Mouse (Mus musculus): Measurements from ENCODE around the gene Arl8a. TPM values are rescaled to one million over a fixed set of nuclear protein-coding genes. Genes with fewer than 3 reads are reported as not detected.

Arl8a gene
- total and polyA plus RNA-seq, 3 experiments = 20.1 to 32.5 (median 21.0) TPM

DNA sequence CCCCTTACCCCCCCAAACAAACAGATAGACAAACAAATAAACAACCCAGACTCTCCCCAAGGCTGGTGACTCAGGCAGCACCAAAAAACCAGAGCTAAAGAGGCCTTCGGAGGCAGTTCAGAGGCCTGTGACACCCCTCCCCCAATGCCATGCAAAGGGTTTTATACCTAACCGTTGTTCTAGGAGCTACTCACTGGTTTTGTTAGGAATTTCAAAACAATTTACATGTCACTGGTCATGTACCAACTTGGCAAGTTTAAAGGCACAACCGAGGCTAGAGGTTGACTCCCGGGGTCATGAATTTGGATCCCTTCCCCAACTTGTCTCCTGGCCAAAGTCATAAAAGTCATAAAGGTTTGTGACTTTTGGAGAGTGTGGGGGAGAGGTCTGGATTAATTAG, 53.8 kb downstream of the Arl8a start:
- Histone ChIP-seq H3K27ac (no peak overlapping the region), H3K79me2 (replicated peaks; ENCODE audit: control insufficient read depth, insufficient read depth, low read length) (no peaks in the 10 kb centered on the region), H3K9ac (ENCODE audit: low read depth, low read length) (no peak overlapping the region), H3K27me3 (ENCODE audit: control insufficient read depth, insufficient read depth, low read length) (no peaks in the 10 kb centered on the region), H3K36me3 (ENCODE audit: control insufficient read depth, insufficient read depth, low read length) (no peaks in the 10 kb centered on the region), H3K4me1 (ENCODE audit: control insufficient read depth, insufficient read depth, low read length) (peaks cover 1% of the 10 kb centered on the region; the same call in 1 of the 2 replicates), H3K4me3 (no peak overlapping the region)
- intact Hi-C loops (cut with DNase I) = no loop called here
- TF ChIP-seq CTCF (IDR thresholded peaks at IDR 0.05) (no peak), POLR2A (IDR thresholded peaks at IDR 0.05; ENCODE audit: insufficient read depth, low read depth, low read length) (no peak), EP300 (IDR thresholded peaks at IDR 0.05; ENCODE audit: insufficient read depth, low read depth, low read length) (no peak)
- DNase-seq = no peak
- WGBS = 82% methylated on average over 4 of the region's 4 CpGs

DNA sequence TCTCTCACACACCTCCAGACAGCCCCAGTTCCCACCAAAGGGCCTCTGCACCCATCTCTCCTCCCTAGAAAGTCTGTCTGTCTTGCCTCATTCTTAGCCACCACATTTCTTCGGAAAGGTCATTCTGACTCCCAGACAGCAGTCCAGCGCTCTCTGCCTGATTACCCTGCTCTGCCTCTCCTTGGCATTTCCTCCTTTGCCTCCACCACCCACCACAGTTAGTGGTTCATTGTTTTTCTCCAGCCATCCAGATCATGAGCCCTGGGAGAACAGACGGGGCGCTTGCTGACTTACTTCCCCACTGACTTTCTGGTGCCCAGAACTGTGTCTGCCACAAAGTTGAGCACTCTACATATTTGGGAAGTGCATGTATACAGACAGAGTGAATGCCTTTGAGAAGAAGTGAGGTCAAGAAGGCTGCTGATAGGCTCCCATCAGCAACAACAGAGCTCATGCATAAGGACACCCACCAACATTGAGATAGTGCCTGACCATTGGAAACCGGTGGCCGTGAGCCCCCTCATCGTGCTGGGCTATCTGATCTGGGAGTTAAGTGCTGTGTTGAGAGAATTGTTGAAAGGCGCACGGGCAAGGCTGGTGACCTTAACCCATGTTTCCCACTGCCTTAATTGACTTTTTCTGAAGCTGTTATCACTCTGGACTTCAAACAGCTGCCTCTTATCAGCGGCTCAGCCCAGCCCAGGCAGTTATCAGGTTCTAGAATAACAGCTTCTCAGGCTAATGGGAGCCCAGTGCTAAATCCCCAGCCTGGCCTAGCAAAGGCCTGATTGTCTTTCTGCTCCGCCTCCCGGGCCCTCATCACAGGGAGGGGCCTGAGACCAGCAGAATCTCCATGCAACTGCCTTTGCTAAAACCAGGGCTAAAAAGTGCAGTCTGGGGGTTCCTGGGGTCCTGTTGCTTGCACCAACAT, 57.8 kb downstream of the Arl8a start:
- no peak overlapping the region for H3K27ac ChIP-seq
- 0 out of 2 replicates have a peak, but pooled peaks cover under 1% of the 10 kb centered on the region for H3K4me1 ChIP-seq (ENCODE audit: control insufficient read depth, insufficient read depth, low read length)
- no peak overlapping the region for H3K4me3 ChIP-seq
- 42% methylated on average over 12 of the region's 12 CpGs for WGBS
- intact Hi-C loops (cut with DNase I) = no loop called here
- no peaks in the 10 kb centered on the region for H3K79me2 ChIP-seq (replicated peaks; ENCODE audit: control insufficient read depth, insufficient read depth, low read length)
- TF ChIP-seq POLR2A (IDR thresholded peaks at IDR 0.05; ENCODE audit: insufficient read depth, low read depth, low read length) = no peak
- no peak for TF ChIP-seq CTCF (IDR thresholded peaks at IDR 0.05)
- TF ChIP-seq EP300 (IDR thresholded peaks at IDR 0.05; ENCODE audit: insufficient read depth, low read depth, low read length) = no peak
- H3K36me3 ChIP-seq (ENCODE audit: control insufficient read depth, insufficient read depth, low read length) = no peaks in the 10 kb centered on the region
- H3K27me3 ChIP-seq (ENCODE audit: control insufficient read depth, insufficient read depth, low read length) = no peaks in the 10 kb centered on the region
- peak in 1 of 2 experiments; percentile 10 for DNase-seq
- no peak overlapping the region for H3K9ac ChIP-seq (ENCODE audit: low read depth, low read length)

DNA sequence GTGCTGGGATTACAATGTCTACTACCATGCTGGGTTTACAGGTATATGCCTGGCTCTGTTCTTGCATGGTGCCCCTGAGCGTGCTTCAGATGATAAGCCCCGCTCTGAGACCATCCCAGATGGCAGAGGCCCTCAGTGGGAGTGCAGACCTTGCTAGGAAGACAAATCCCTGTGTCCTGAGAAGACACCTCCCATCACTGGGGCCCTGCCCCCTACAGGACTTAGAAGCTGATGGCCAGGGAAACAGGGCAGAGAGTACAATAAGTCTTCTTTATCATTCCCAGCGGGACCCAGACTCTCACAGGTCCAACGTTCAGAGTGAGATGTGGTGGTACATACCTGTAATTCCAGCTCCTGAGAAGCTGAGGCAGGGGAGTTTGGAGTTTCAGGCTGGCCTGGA, 58.6 kb downstream of the Arl8a start:
- no peak for DNase-seq
- H3K4me3 ChIP-seq = no peak overlapping the region
- no peak for TF ChIP-seq CTCF (IDR thresholded peaks at IDR 0.05)
- no peak for TF ChIP-seq POLR2A (IDR thresholded peaks at IDR 0.05; ENCODE audit: insufficient read depth, low read depth, low read length)
- no peak for TF ChIP-seq EP300 (IDR thresholded peaks at IDR 0.05; ENCODE audit: insufficient read depth, low read depth, low read length)
- WGBS = 83% methylated on average over 4 of the region's 4 CpGs
- H3K27me3 ChIP-seq (ENCODE audit: control insufficient read depth, insufficient read depth, low read length) = no peaks in the 10 kb centered on the region
- H3K9ac ChIP-seq (ENCODE audit: low read depth, low read length) = no peak overlapping the region
- H3K27ac ChIP-seq = no peak overlapping the region
- no peaks in the 10 kb centered on the region for H3K79me2 ChIP-seq (replicated peaks; ENCODE audit: control insufficient read depth, insufficient read depth, low read length)
- no peaks in the 10 kb centered on the region for H3K4me1 ChIP-seq (ENCODE audit: control insufficient read depth, insufficient read depth, low read length)
- H3K36me3 ChIP-seq (ENCODE audit: control insufficient read depth, insufficient read depth, low read length) = no peaks in the 10 kb centered on the region
- intact Hi-C loops (cut with DNase I) = no loop called here

Other genes starting within 250 kb of the Arl8a start
- 100 to 1,000 TPM; 150 to 161 TPM for gene Ppp1r12b, start 190.9 kb upstream of the Arl8a start, total RNA-seq (2021)
- 55.4 and 84.2 TPM in 2 replicates for gene Ppp1r12b, start 190.9 kb upstream of the Arl8a start, polyA plus RNA-seq (2012; rRNA removed)
- gene Ube2t, start 184.3 kb upstream of the Arl8a start, total RNA-seq (2021) = 1 to 10 TPM; 5.9 TPM
- gene Ube2t, start 184.3 kb upstream of the Arl8a start, polyA plus RNA-seq (2012; rRNA removed) = 3.0 and 3.2 TPM in 2 replicates
- gene Lgr6, start 41.5 kb upstream of the Arl8a start, total RNA-seq (2021) = 10 to 100 TPM; 12.2 to 14.4 TPM
- gene Lgr6, start 41.5 kb upstream of the Arl8a start, polyA plus RNA-seq (2012; rRNA removed) = 12.6 and 21.5 TPM in 2 replicates
- gene Ptpn7, start 14.1 kb upstream of the Arl8a start, total RNA-seq (2021) = under 1 TPM; 0.73 to 0.82 TPM
- 0.82 and 1.4 TPM in 2 replicates for gene Ptpn7, start 14.1 kb upstream of the Arl8a start, polyA plus RNA-seq (2012; rRNA removed)
- under 1 TPM; 0.97 to 0.98 TPM for gene Gpr37l1, start 20.9 kb downstream of the Arl8a start, total RNA-seq (2021)
- gene Gpr37l1, start 20.9 kb downstream of the Arl8a start, polyA plus RNA-seq (2012; rRNA removed) = 2.3 and 3.6 TPM in 2 replicates
- gene Elf3, start 111.7 kb downstream of the Arl8a start, total RNA-seq (2021) = not detected
- 2.0 TPM in 1 of 2 replicates, not detected in the other for gene Elf3, start 111.7 kb downstream of the Arl8a start, polyA plus RNA-seq (2012; rRNA removed)
- gene Rnpep, start 137.3 kb downstream of the Arl8a start, total RNA-seq (2021) = 10 to 100 TPM; 20.0 to 22.6 TPM
- 14.0 and 14.4 TPM in 2 replicates for gene Rnpep, start 137.3 kb downstream of the Arl8a start, polyA plus RNA-seq (2012; rRNA removed)
- gene Timm17a, start 167.0 kb downstream of the Arl8a start, total RNA-seq (2021) = 100 to 1,000 TPM; 325 to 370 TPM
- 185 and 239 TPM in 2 replicates for gene Timm17a, start 167.0 kb downstream of the Arl8a start, polyA plus RNA-seq (2012; rRNA removed)
- 1 to 10 TPM; 3.7 to 4.7 TPM for gene Lmod1, start 178.0 kb downstream of the Arl8a start, total RNA-seq (2021)
- 4.8 and 6.4 TPM in 2 replicates for gene Lmod1, start 178.0 kb downstream of the Arl8a start, polyA plus RNA-seq (2012; rRNA removed)
- 1 to 10 TPM; 2.2 to 2.3 TPM for gene Shisa4, start 228.4 kb downstream of the Arl8a start, total RNA-seq (2021)
- 6.7 and 10.4 TPM in 2 replicates for gene Shisa4, start 228.4 kb downstream of the Arl8a start, polyA plus RNA-seq (2012; rRNA removed)